Mouse (Mus musculus) stomach, embryonic 15.5 days (tissue): Measurements from ENCODE around the gene Pth1r. TPM values are rescaled to one million over a fixed set of nuclear protein-coding genes. Genes with fewer than 3 reads are reported as not detected.

Experiments used
- ATAC-seq: fragments of 200-750 bp; cut with Nextera tagmentation; 2 replicates; pipeline ENCODE4 v1.8.0; 2017; ENCODE audit warnings: low read depth, moderate number of reproducible peaks, moderate TSS enrichment; ENCODE audit not compliant: insufficient read depth, low FRiP score
- H3K27ac ChIP-seq: fragments of 300-500 bp; sonication (generic); 2 replicates; pipeline ENCODE4 v1.5.1; 2015; ENCODE audit warnings: mild to moderate bottlenecking, inconsistent platforms
- H3K27me3 ChIP-seq: fragments of 300-500 bp; sonication (generic); replicated peaks from 2 replicates; pipeline ENCODE4 v1.6.1; 2015; ENCODE audit warnings: inconsistent platforms
- H3K36me3 ChIP-seq: fragments of 300-500 bp; sonication (generic); 2 replicates; pipeline ENCODE4 v1.6.1; 2015; ENCODE audit warnings: inconsistent platforms
- H3K4me1 ChIP-seq: fragments of 300-500 bp; sonication (generic); 2 replicates; pipeline ENCODE4 v1.6.1; 2015; ENCODE audit warnings: inconsistent platforms
- H3K4me2 ChIP-seq: fragments of 300-500 bp; sonication (generic); 2 replicates; pipeline ENCODE4 v1.6.1; 2015; ENCODE audit warnings: mild to moderate bottlenecking, inconsistent platforms
- H3K4me3 ChIP-seq: fragments of 300-500 bp; sonication (generic); replicated peaks from 2 replicates; pipeline ENCODE4 v1.5.1; 2015; ENCODE audit warnings: inconsistent platforms
- H3K9ac ChIP-seq: fragments of 300-500 bp; sonication (generic); 2 replicates; pipeline ENCODE4 v1.6.1; 2015; ENCODE audit warnings: inconsistent platforms
- H3K9me3 ChIP-seq: fragments of 300-500 bp; sonication (generic); 2 replicates; pipeline ENCODE4 v1.6.1; 2016; ENCODE audit warnings: inconsistent platforms
- WGBS: fragments of 180-500 bp; shearing (Covaris S2); methylation state at CpG from one replicate; pipeline ENCODE4 v1.1.7; 2015; 5-methylcytosine and 5-hydroxymethylcytosine counted together
- polyA plus RNA-seq: library from polyadenylated mRNA; unstranded; fragments of >200 nt; fragmentation: Nextera tagmentation; extraction: Ambion mirVana; gene quantifications from 2 replicates; pipeline ENCODE4 v1.2.1, GENCODE M21; 2015

Pth1r gene
- polyA plus RNA-seq, 1 experiment from 2014 or later: 23.9 TPM

GRCm38 (mm10) chr9:110732623-110733022, 14.3 kb downstream of the Pth1r start:
- no peak overlapping the region for H3K9ac ChIP-seq

GRCm38 (mm10) chr9:110731859-110732258, 15.1 kb downstream of the Pth1r start:
- Histone ChIP-seq H3K9me3 (no peaks in the 10 kb centered on the region), H3K36me3 (no peaks in the 10 kb centered on the region), H3K4me2 (no peak overlapping the region), H3K27me3 (peaks cover 15% of the 10 kb centered on the region), H3K9ac (no peak overlapping the region), H3K27ac (no peak overlapping the region), H3K4me1 (peaks cover 31% of the 10 kb centered on the region), H3K4me3 (no peak overlapping the region)
- no peak for ATAC-seq
- 56% methylated on average over 4 of the region's 4 CpGs for WGBS

More at GRCm38 (mm10) chr9:110732623-110733022, 14.3 kb downstream of the Pth1r start:
- ATAC-seq: peak; percentile 91
- Histone ChIP-seq H3K4me3 (peak overlapping the region; percentile 33), H3K27me3 (0 out of 2 replicates have a peak, but pooled peaks cover 8% of the 10 kb centered on the region), H3K4me1 (peaks cover 27% of the 10 kb centered on the region), H3K9me3 (no peaks in the 10 kb centered on the region), H3K27ac (peak overlapping the region; percentile 76), H3K4me2 (peak overlapping the region; percentile 71), H3K36me3 (no peaks in the 10 kb centered on the region)
- under 1% methylated on average over 26 of the region's 26 CpGs for WGBS

- Histone ChIP-seq H3K4me1 (peaks cover 40% of the 10 kb centered on the region), H3K27me3 (peaks cover 19% of the 10 kb centered on the region), H3K9me3 (no peaks in the 10 kb centered on the region), H3K4me2 (no peak overlapping the region), H3K4me3 (no peak overlapping the region), H3K27ac (no peak overlapping the region), H3K36me3 (no peaks in the 10 kb centered on the region), H3K9ac (no peak overlapping the region)
- ATAC-seq: no peak
- 24% methylated on average over 8 of the region's 8 CpGs for WGBS
Observed at GRCm38 (mm10) chr9:110729841-110730240, 17.1 kb downstream of the Pth1r start.

- Histone ChIP-seq H3K27me3 (peaks cover 19% of the 10 kb centered on the region), H3K9me3 (no peaks in the 10 kb centered on the region), H3K27ac (no peak overlapping the region), H3K4me1 (peaks cover 14% of the 10 kb centered on the region; the same call in 1 of the 2 replicates), H3K9ac (no peak overlapping the region), H3K36me3 (peaks cover 4% of the 10 kb centered on the region; the same call in 1 of the 2 replicates), H3K4me3 (peak overlapping the region; percentile 8; the same call in 1 of the 2 replicates), H3K4me2 (peak overlapping the region; percentile 34)
- no peak for ATAC-seq
- 44% methylated on average over 33 of the region's 33 CpGs for WGBS
Observed at GRCm38 (mm10) chr9:110726867-110727266, 20.1 kb downstream of the Pth1r start.

DNA sequence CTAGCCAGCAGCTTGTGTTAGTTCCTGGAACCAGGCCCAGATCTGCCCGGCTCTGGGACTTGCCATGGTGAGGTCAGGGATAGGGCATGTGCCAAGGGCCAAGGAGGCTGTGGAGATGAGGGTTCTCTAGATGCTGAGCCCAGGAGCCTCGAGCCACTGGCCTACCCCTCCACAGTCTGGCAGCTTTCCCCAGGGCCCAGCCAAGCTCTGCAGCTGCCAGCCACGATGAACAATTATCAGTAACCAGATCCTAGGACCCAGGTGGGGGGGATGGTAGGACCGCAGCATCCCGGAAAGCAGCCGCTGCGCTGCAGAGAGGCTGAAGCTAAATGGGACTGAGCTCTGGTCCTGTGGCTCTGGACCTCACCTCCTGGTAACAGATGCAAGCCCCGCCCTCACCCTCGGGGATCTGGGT, 21.2 kb downstream of the Pth1r start:
- Histone ChIP-seq H3K36me3 (peaks cover 4% of the 10 kb centered on the region; the same call in 1 of the 2 replicates), H3K27ac (no peak overlapping the region), H3K27me3 (peaks cover 19% of the 10 kb centered on the region), H3K9me3 (no peaks in the 10 kb centered on the region), H3K4me1 (peaks cover 14% of the 10 kb centered on the region; the same call in 1 of the 2 replicates), H3K9ac (no peak overlapping the region), H3K4me2 (no peak overlapping the region), H3K4me3 (no peak overlapping the region)
- WGBS: 15% methylated on average over 9 of the region's 9 CpGs
- ATAC-seq: 0 out of 2 replicates have a peak, but pooled peaks have one; percentile 8

GRCm38 (mm10) chr9:110722060-110722459, 24.9 kb downstream of the Pth1r start:
- Histone ChIP-seq H3K9me3 (no peaks in the 10 kb centered on the region), H3K4me2 (no peak overlapping the region), H3K4me1 (peaks cover 16% of the 10 kb centered on the region; the same call in 1 of the 2 replicates), H3K27ac (no peak overlapping the region), H3K9ac (no peak overlapping the region), H3K27me3 (peaks cover 5% of the 10 kb centered on the region), H3K36me3 (peaks cover 4% of the 10 kb centered on the region; the same call in 1 of the 2 replicates), H3K4me3 (no peak overlapping the region)
- WGBS: 90% methylated on average over 10 of the region's 10 CpGs
- ATAC-seq: no peak

GRCm38 (mm10) chr9:110719977-110720376, 27.0 kb downstream of the Pth1r start:
- no peak for ATAC-seq
- Histone ChIP-seq H3K4me1 (0 out of 2 replicates have a peak, but pooled peaks cover 5% of the 10 kb centered on the region), H3K27ac (no peak overlapping the region), H3K4me2 (no peak overlapping the region), H3K9me3 (no peaks in the 10 kb centered on the region), H3K4me3 (no peak overlapping the region), H3K36me3 (peaks cover 4% of the 10 kb centered on the region; the same call in 1 of the 2 replicates), H3K9ac (no peak overlapping the region), H3K27me3 (no peaks in the 10 kb centered on the region)
- WGBS: 44% methylated on average over 5 of the region's 5 CpGs

GRCm38 (mm10) chr9:110718810-110719209, 28.1 kb downstream of the Pth1r start:
- Histone ChIP-seq H3K4me2 (no peak overlapping the region), H3K4me1 (0 out of 2 replicates have a peak, but pooled peaks cover 5% of the 10 kb centered on the region), H3K4me3 (no peak overlapping the region), H3K9ac (no peak overlapping the region), H3K36me3 (peaks cover 3% of the 10 kb centered on the region; the same call in 1 of the 2 replicates), H3K9me3 (no peaks in the 10 kb centered on the region), H3K27ac (no peak overlapping the region), H3K27me3 (no peaks in the 10 kb centered on the region)
- whole genome bisulfite sequencing: 70% methylated on average over 3 of the region's 3 CpGs
- no peak for ATAC-seq

DNA sequence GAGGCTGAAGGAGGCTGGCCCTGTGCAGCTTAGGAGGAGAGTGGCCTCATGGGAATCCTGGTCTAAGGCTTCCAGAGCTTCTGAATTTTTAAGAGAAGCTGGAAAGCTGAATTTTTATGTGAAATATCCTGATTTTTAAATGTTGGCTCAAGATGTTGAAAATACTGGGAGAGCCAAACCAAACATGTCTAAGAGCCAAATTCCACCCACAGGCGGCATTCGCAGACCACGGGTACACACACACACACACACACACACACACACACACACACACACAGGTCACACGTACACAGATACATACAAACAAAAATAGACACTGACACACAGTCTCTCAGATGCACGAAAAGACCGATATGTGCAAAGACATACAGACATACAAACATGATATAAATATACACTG, 28.9 kb downstream of the Pth1r start:
- Histone ChIP-seq H3K36me3 (peaks cover 3% of the 10 kb centered on the region; the same call in 1 of the 2 replicates), H3K27ac (no peak overlapping the region), H3K4me1 (0 out of 2 replicates have a peak, but pooled peaks cover 5% of the 10 kb centered on the region), H3K4me3 (no peak overlapping the region), H3K27me3 (no peaks in the 10 kb centered on the region), H3K9ac (no peak overlapping the region), H3K4me2 (no peak overlapping the region), H3K9me3 (no peaks in the 10 kb centered on the region)
- 86% methylated on average over 6 of the region's 6 CpGs for WGBS
- no peak for ATAC-seq

DNA sequence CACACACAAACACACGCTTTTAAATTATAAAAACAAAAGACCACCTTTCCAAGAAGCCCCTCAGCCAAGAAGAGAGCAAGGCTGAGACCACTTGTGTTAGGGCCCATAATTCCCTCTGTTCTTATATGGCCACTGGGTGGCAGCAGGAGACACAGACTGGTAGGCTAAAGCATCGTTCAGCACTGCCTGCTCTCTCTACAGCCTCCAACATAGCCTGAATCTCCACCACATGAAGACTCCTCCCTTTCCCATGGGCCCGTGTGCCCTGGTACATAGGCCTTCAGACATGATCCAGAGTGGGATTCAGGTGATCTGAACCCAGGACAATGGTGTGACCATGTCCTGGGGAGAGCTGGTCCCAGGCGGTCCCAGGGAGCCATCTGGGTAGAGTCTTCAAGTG, 30.2 kb downstream of the Pth1r start:
- 32% methylated on average over 4 of the region's 4 CpGs for WGBS
- H3K36me3 ChIP-seq: peaks cover 8% of the 10 kb centered on the region; the same call in 1 of the 2 replicates
- no peak overlapping the region for H3K27ac ChIP-seq
- H3K4me3 ChIP-seq: no peak overlapping the region
- no peak for ATAC-seq
- no peaks in the 10 kb centered on the region for H3K27me3 ChIP-seq
- 0 out of 2 replicates have a peak, but pooled peaks cover 5% of the 10 kb centered on the region for H3K4me1 ChIP-seq
- no peak overlapping the region for H3K4me2 ChIP-seq
- no peak overlapping the region for H3K9ac ChIP-seq
- no peaks in the 10 kb centered on the region for H3K9me3 ChIP-seq

- Histone ChIP-seq H3K36me3 (peaks cover 12% of the 10 kb centered on the region; the same call in 1 of the 2 replicates), H3K9ac (no peak overlapping the region), H3K27ac (no peak overlapping the region), H3K4me2 (no peak overlapping the region), H3K4me1 (0 out of 2 replicates have a peak, but pooled peaks cover 5% of the 10 kb centered on the region), H3K9me3 (no peaks in the 10 kb centered on the region), H3K4me3 (no peak overlapping the region), H3K27me3 (no peaks in the 10 kb centered on the region)
- WGBS: 58% methylated on average over 1 of the region's 1 CpGs
- ATAC-seq: no peak
Observed at GRCm38 (mm10) chr9:110715426-110715825, 31.5 kb downstream of the Pth1r start.

DNA sequence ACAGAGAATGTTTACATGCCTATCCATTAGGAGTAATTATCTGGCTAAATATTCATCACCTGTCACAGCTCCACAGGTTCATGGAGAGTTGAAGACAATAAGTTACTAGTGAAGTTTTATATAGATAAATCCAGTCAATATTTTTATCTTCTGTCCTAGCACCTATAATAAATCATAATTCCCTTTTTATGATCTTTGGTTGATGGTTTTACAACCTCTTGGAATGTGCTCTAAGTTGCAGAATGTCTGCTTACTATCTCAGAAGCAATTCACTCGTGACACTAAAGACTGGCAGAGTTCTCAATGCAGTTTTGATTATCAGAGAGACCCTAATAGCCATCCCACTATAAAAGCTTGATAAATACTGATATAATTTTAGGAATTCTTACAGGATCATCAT, 33.6 kb downstream of the Pth1r start:
- ATAC-seq: no peak
- Histone ChIP-seq H3K9me3 (no peaks in the 10 kb centered on the region), H3K36me3 (peaks cover 15% of the 10 kb centered on the region; the same call in 1 of the 2 replicates), H3K27me3 (no peaks in the 10 kb centered on the region), H3K9ac (no peak overlapping the region), H3K27ac (no peak overlapping the region), H3K4me3 (no peak overlapping the region), H3K4me1 (peaks cover 11% of the 10 kb centered on the region; the same call in 1 of the 2 replicates), H3K4me2 (no peak overlapping the region)
- 59% methylated on average over 1 of the region's 1 CpGs for WGBS
